Mouse (Mus musculus) MEL (cell line): Measurements from ENCODE around the gene Dtnb. TPM values are rescaled to one million over a fixed set of nuclear protein-coding genes. Genes with fewer than 3 reads are reported as not detected.
A peak's percentile ranks its signal among the peaks of the same experiment; 100 is the strongest.

ENCODE experiments used
- DNase-seq: peaks from one replicate; pipeline ENCODE4 v3.0.0; 2011; ENCODE audit warnings: low read depth, low spot score
- H3K27ac ChIP-seq: 2 replicates; pipeline ENCODE4 v1.5.1; 2012; ENCODE audit warnings: low read depth, mild to moderate bottlenecking, control low read depth, low read length, moderate library complexity; ENCODE audit not compliant: control insufficient read depth
- H3K27me3 ChIP-seq, 2 experiments: fragments of 150-350 bp in 1 of 2; sonication (generic) in 1 of 2; 2 replicates each; pipeline ENCODE4 v1.6.1; 2012; ENCODE audit warnings: low read length in 2 of 2, mild to moderate bottlenecking in 2 of 2, improper control_type of control experiment in 1 of 2, moderate library complexity in 1 of 2; ENCODE audit not compliant: insufficient read depth in 2 of 2, control insufficient read depth in 1 of 2
- H3K36me3 ChIP-seq, 2 experiments: 2 replicates each; pipeline ENCODE4 v1.6.1; 2012 to 2014; ENCODE audit warnings: low read length in 2 of 2, improper control_type of control experiment in 1 of 2, inconsistent platforms in 1 of 2, mild to moderate bottlenecking in 1 of 2; ENCODE audit not compliant: insufficient read depth in 2 of 2, control insufficient read depth in 1 of 2
- H3K4me1 ChIP-seq, 2 experiments: fragments of 150-350 bp in 1 of 2; sonication (generic) in 1 of 2; 2 replicates each; pipeline ENCODE4 v1.6.1; 2012; ENCODE audit warnings: low read length in 2 of 2, improper control_type of control experiment in 1 of 2, mild to moderate bottlenecking in 1 of 2; ENCODE audit not compliant: insufficient read depth in 2 of 2, control insufficient read depth in 1 of 2
- H3K4me3 ChIP-seq, 2 experiments: fragments of 150-350 bp in 1 of 2; sonication (generic) in 1 of 2; 2 replicates each; pipeline ENCODE4 v1.5.1; 2012; ENCODE audit warnings: low read depth in 2 of 2, low read length in 2 of 2, mild to moderate bottlenecking in 2 of 2, moderate library complexity in 2 of 2, control low read depth in 1 of 2, improper control_type of control experiment in 1 of 2; ENCODE audit not compliant: control insufficient read depth in 1 of 2, insufficient read depth in 1 of 2
- H3K79me2 ChIP-seq: 2 replicates; pipeline ENCODE4 v1.6.1; 2012; ENCODE audit warnings: mild to moderate bottlenecking, low read length, moderate library complexity; ENCODE audit not compliant: control insufficient read depth, poor library complexity, insufficient read depth
- H3K9ac ChIP-seq: 2 replicates; pipeline ENCODE4 v1.6.1; 2012; ENCODE audit warnings: low read depth, mild to moderate bottlenecking, control low read depth, low read length, moderate library complexity; ENCODE audit not compliant: control insufficient read depth, poor library complexity, severe bottlenecking
- H3K9me3 ChIP-seq: fragments of 150-350 bp; sonication (generic); replicated peaks from 2 replicates; pipeline ENCODE4 v1.6.1; 2012; ENCODE audit warnings: mild to moderate bottlenecking, low read length, improper control_type of control experiment, moderate library complexity; ENCODE audit not compliant: insufficient read depth
- BHLHE40 ChIP-seq: IDR thresholded peaks from 2 replicates; pipeline ENCODE4 v1.6.1; 2012; ENCODE audit warnings: low read depth, mild to moderate bottlenecking, inconsistent platforms, low read length, improper control_type of control experiment, borderline replicate concordance
- CHD1 ChIP-seq: IDR thresholded peaks from 2 replicates; pipeline ENCODE4 v1.6.1; 2012; ENCODE audit warnings: low read depth, mild to moderate bottlenecking, inconsistent platforms, low read length, improper control_type of control experiment
- EP300 ChIP-seq, 2 experiments: IDR thresholded peaks; 2 replicates each; pipeline ENCODE4 v1.6.1; 2011; ENCODE audit warnings: improper control_type of control experiment in 2 of 2, low read length in 2 of 2, low read depth in 1 of 2, mild to moderate bottlenecking in 1 of 2
- GABPA ChIP-seq: IDR thresholded peaks from 2 replicates; pipeline ENCODE4 v1.6.1; 2012; ENCODE audit warnings: low read depth, mild to moderate bottlenecking, inconsistent platforms, low read length, improper control_type of control experiment, moderate library complexity
- GATA1 ChIP-seq: IDR thresholded peaks from 2 replicates; pipeline ENCODE4 v1.6.1; 2011; ENCODE audit warnings: low read depth, low read length, improper control_type of control experiment
- HCFC1 ChIP-seq: IDR thresholded peaks from 2 replicates; pipeline ENCODE4 v1.6.1; 2012; ENCODE audit warnings: low read depth, mild to moderate bottlenecking, inconsistent platforms, low read length, improper control_type of control experiment, moderate library complexity
- MAFK ChIP-seq: IDR thresholded peaks from 2 replicates; pipeline ENCODE4 v1.6.1; 2011; ENCODE audit warnings: low read depth, mild to moderate bottlenecking, low read length, improper control_type of control experiment, borderline replicate concordance
- MEF2A ChIP-seq: IDR thresholded peaks from 2 replicates; pipeline ENCODE4 v1.6.1; 2014; ENCODE audit warnings: low read depth, mild to moderate bottlenecking, inconsistent platforms, low read length, improper control_type of control experiment; ENCODE audit not compliant: poor library complexity, insufficient replicate concordance, severe bottlenecking; ENCODE audit errors: extremely low read depth
- MXI1 ChIP-seq: IDR thresholded peaks from 2 replicates; pipeline ENCODE4 v1.6.1; 2011; ENCODE audit warnings: mild to moderate bottlenecking, low read depth, low read length, improper control_type of control experiment
- NELFE ChIP-seq: IDR thresholded peaks from 2 replicates; pipeline ENCODE4 v1.6.1; 2011; ENCODE audit warnings: low read depth, low read length, improper control_type of control experiment
- NRF1 ChIP-seq: IDR thresholded peaks from 2 replicates; pipeline ENCODE4 v1.6.1; 2014; ENCODE audit warnings: low read depth, mild to moderate bottlenecking, inconsistent platforms, low read length, improper control_type of control experiment, moderate library complexity; ENCODE audit not compliant: poor library complexity, insufficient read depth, severe bottlenecking
- POLR2A ChIP-seq, 2 experiments: IDR thresholded peaks; 2 replicates each; pipeline ENCODE4 v1.6.1; 2011 to 2012; ENCODE audit warnings: low read length in 2 of 2, mild to moderate bottlenecking in 2 of 2, control low read depth in 1 of 2, improper control_type of control experiment in 1 of 2, low read depth in 1 of 2, moderate library complexity in 1 of 2; ENCODE audit not compliant: control insufficient read depth in 1 of 2, insufficient read depth in 1 of 2, poor library complexity in 1 of 2
- POLR2AphosphoS2 ChIP-seq: IDR thresholded peaks from 2 replicates; pipeline ENCODE4 v1.6.1; 2011; ENCODE audit warnings: low read length, improper control_type of control experiment
- POLR2AphosphoS5 ChIP-seq: IDR thresholded peaks from 2 replicates; pipeline ENCODE4 v1.6.1; 2012; ENCODE audit warnings: low read depth, borderline replicate concordance, mild to moderate bottlenecking, inconsistent platforms, low read length, moderate library complexity, mixed read lengths
- RCOR1 ChIP-seq: IDR thresholded peaks from 2 replicates; pipeline ENCODE4 v1.6.1; 2012; ENCODE audit warnings: low read depth, mild to moderate bottlenecking, inconsistent platforms, low read length, improper control_type of control experiment
- SIN3A ChIP-seq: IDR thresholded peaks from 2 replicates; pipeline ENCODE4 v1.6.1; 2012; ENCODE audit warnings: low read length, improper control_type of control experiment, inconsistent platforms
- TBP ChIP-seq: IDR thresholded peaks from 2 replicates; pipeline ENCODE4 v1.8.0; 2011; ENCODE audit warnings: low read depth, low read length, improper control_type of control experiment
- TCF12 ChIP-seq: IDR thresholded peaks from 2 replicates; pipeline ENCODE4 v1.6.1; 2014; ENCODE audit warnings: low read depth, mild to moderate bottlenecking, inconsistent platforms, low read length, improper control_type of control experiment, moderate library complexity
- UBTF ChIP-seq: IDR thresholded peaks from 2 replicates; pipeline ENCODE4 v1.6.1; 2012; ENCODE audit warnings: low read depth, mild to moderate bottlenecking, inconsistent platforms, low read length, improper control_type of control experiment, moderate library complexity, borderline replicate concordance; ENCODE audit not compliant: insufficient read depth
- USF1 ChIP-seq: IDR thresholded peaks from 2 replicates; pipeline ENCODE4 v1.6.1; 2014; ENCODE audit warnings: low read depth, mild to moderate bottlenecking, inconsistent platforms, low read length, improper control_type of control experiment, moderate library complexity
- ZKSCAN1 ChIP-seq: IDR thresholded peaks from 2 replicates; pipeline ENCODE4 v1.6.1; 2012; ENCODE audit warnings: low read depth, mild to moderate bottlenecking, inconsistent platforms, low read length, improper control_type of control experiment, moderate library complexity
- ZMIZ1 ChIP-seq: IDR thresholded peaks from 2 replicates; pipeline ENCODE4 v1.6.1; 2012; ENCODE audit warnings: low read depth, mild to moderate bottlenecking, inconsistent platforms, low read length, improper control_type of control experiment, moderate library complexity
- ZNF384 ChIP-seq: IDR thresholded peaks from 2 replicates; pipeline ENCODE4 v1.6.1; 2012; ENCODE audit warnings: low read depth, mild to moderate bottlenecking, inconsistent platforms, low read length, improper control_type of control experiment
- polyA plus RNA-seq, 2 experiments: library from polyadenylated mRNA; stranded (reverse) in 1 of 2; unstranded in 1 of 2; fragments of >175 nt in 1 of 2; fragments of >200 nt in 1 of 2; gene quantifications; 2 replicates each; pipeline versions ENCODE4 v1.2.1 to v1.2.4; 2012; ENCODE audit warnings: low replicate concordance in 2 of 2, low read depth in 1 of 2; ENCODE audit not compliant: insufficient read length in 2 of 2, insufficient read depth in 1 of 2, missing spikeins in 1 of 2
- total RNA-seq: library from RNA; depleted of rRNA; stranded (reverse); fragments of 300-350 nt; gene quantifications from 2 replicates; pipeline ENCODE4 v1.2.3, GENCODE M21; 2012

Dtnb gene
- total and polyA plus RNA-seq, 3 experiments = 18.6 to 24.9 TPM; not detected in 1

- TF ChIP-seq UBTF = no peak
- TF ChIP-seq USF1 = no peak
- TF ChIP-seq POLR2AphosphoS5 = no peak
- no peak for TF ChIP-seq NELFE
- 0 out of 2 replicates have a peak, but pooled peaks have one; percentile 25 for TF ChIP-seq TCF12
- TF ChIP-seq MAFK = no peak
- no peak for TF ChIP-seq TBP
- peak; percentile 82 for TF ChIP-seq ZNF384
- no peak for TF ChIP-seq MXI1
- TF ChIP-seq, all 39 proteins: peak for 6
Observed at GRCm38 (mm10) chr12:3723762-3724161, 151.6 kb downstream of the Dtnb start (continued).

DNA sequence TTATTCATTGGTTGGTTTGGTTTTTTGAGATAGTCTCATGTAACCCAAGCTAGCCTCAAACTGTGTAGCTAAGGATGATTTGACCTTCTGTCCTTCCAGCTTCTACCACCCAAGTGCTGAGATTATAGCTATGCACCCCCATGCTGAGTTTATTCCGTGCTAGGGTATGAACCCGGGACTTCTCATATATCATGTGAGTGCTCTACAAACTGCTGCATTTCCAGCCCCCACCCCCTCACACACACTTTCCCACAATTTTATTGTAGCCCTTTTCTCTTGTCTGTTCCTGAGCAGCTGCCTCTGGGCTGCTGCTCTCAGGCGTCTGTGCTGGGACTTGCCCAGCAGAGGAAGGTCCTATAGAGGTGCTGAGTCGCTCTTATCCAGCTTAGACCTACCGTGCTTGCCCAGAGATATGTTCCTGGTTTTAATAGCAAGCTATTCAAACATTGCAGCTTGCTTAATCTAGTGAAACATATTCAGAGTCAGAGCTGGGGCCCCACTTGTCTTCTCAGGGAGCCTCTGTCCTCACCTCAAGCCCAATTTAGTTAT lies 152.7 kb downstream of the Dtnb start:
- H3K9me3 ChIP-seq = no peaks in the 10 kb centered on the region
- H3K79me2 ChIP-seq = no peaks in the 10 kb centered on the region
- TF ChIP-seq GABPA = no peak
- TF ChIP-seq EP300 (IDR thresholded peaks at IDR 0.05; ENCODE audit: low read depth in 1 of 2, low read length in 2 of 2) = peak in 1 of 2 experiments; percentile 12; a peak in 1 of 4 replicates
- TF ChIP-seq, all 39 proteins: peak for 1
- no peak overlapping the region for H3K9ac ChIP-seq
- no peak overlapping the region for H3K27ac ChIP-seq
- no peak overlapping the region for H3K4me3 ChIP-seq
- peaks cover 6 to 20% of the 10 kb centered on the region in 2 experiments for H3K4me1 ChIP-seq
- H3K27me3 ChIP-seq = no peaks in the 10 kb centered on the region
- DNase-seq = peak; percentile 52
- H3K36me3 ChIP-seq = peaks cover 0 to 16% of the 10 kb centered on the region in 2 experiments; a peak in 2 of 4 replicates

GRCm38 (mm10) chr12:3729521-3730075 lies 157.4 kb downstream of the Dtnb start:
- Histone ChIP-seq H3K27me3 (no peaks in the 10 kb centered on the region), H3K4me3 (no peak overlapping the region), H3K4me1 (peaks cover 0 to 3% of the 10 kb centered on the region in 2 experiments; a peak in 1 of 4 replicates), H3K9ac (no peak overlapping the region), H3K36me3 (peaks cover 0 to 3% of the 10 kb centered on the region in 2 experiments; a peak in 2 of 4 replicates), H3K79me2 (no peaks in the 10 kb centered on the region), H3K27ac (no peak overlapping the region), H3K9me3 (no peaks in the 10 kb centered on the region)
- DNase-seq = no peak
- no peak for TF ChIP-seq POLR2A (IDR thresholded peaks at IDR 0.05; ENCODE audit: control insufficient read depth in 1 of 2, insufficient read depth in 1 of 2, low read depth in 1 of 2, low read length in 2 of 2, poor library complexity in 1 of 2)
- TF ChIP-seq NRF1 = no peak
- TF ChIP-seq ZMIZ1 = no peak
- TF ChIP-seq EP300 (IDR thresholded peaks at IDR 0.05; ENCODE audit: low read depth in 1 of 2, low read length in 2 of 2) = no peak
- TF ChIP-seq CHD1 = no peak
- no peak for TF ChIP-seq MEF2A
- no peak for TF ChIP-seq MXI1
- TF ChIP-seq USF1 = no peak
- no peak for TF ChIP-seq POLR2AphosphoS2
- TF ChIP-seq HCFC1 = no peak
- no peak for TF ChIP-seq BHLHE40
- TF ChIP-seq ZNF384 = no peak
- TF ChIP-seq GATA1 = no peak
- no peak for TF ChIP-seq TCF12
- no peak for TF ChIP-seq NELFE
- no peak for TF ChIP-seq SIN3A
- no peak for TF ChIP-seq RCOR1
- no peak for TF ChIP-seq ZKSCAN1
